Mouse (Mus musculus): ENCODE results near the gene Pax6. TPM values are rescaled to one million over a fixed set of nuclear protein-coding genes. Genes with fewer than 3 reads are reported as not detected.
A peak's percentile ranks its signal among the peaks of the same experiment; 100 is the strongest.

The Pax6 gene
- total RNA-seq, 2 experiments from 2014 or later: not detected

DNA sequence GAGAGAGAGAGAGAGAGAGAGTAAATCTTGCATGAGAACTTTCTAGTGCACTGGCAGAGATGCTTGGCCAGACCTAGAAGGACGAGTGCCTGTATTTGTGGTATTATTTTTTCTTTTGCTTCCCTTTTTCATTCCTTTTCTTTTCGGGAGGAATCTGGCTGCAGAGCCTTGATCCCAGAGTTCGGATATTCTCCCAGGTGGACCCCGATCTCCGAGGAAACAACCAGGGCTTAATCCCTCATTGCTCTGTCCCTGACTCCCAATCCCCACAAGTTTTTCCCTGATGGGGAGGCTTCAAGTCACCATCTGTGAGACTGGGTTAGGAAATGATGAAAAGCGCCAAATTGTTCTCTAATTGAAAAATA lies 2.0 kb downstream of the Pax6 start:
- intact Hi-C loops (cut with DNase I): loop anchor here (5.0 kb wide), 1 partner anchor 237 kb away; no protein-coding TSS in a partner anchor
- no peak for DNase-seq

DNA sequence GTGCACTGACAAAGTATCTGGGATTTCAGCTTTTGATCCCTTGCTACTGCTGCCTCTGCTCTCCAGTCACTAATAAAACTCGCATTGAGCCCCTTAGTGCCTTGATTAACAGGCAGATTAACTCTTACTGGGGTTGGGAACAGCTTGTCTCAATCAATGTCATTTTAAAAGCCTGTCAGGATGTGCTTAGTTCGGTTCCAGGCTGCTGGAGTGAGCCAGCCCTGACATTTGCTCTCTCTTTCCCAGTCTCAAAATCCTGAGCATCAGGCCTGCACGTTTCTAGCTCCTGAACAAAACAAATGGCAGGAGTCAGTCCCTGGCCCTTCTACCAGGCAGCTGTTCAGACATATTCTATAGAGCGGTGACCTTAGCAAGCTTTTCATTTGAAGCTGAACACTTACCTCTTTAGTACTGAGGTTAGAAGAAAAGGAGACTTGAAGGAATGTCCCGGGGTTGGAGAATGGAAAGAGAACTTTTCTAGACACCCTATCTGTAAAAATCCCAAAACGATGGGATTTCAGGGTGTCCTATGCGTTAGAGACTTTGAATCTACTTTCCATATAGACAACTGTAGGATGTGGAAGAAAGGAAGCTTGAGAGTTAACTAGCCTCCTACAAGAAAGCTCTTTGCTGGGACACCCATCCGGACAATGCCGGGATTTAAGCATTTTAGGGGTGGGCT lies 2.6 kb downstream of the Pax6 start:
- DNase-seq: no peak
- intact Hi-C loops (cut with DNase I): loop anchor here (5.0 kb wide), 1 partner anchor 236 kb away; no protein-coding TSS in a partner anchor

DNA sequence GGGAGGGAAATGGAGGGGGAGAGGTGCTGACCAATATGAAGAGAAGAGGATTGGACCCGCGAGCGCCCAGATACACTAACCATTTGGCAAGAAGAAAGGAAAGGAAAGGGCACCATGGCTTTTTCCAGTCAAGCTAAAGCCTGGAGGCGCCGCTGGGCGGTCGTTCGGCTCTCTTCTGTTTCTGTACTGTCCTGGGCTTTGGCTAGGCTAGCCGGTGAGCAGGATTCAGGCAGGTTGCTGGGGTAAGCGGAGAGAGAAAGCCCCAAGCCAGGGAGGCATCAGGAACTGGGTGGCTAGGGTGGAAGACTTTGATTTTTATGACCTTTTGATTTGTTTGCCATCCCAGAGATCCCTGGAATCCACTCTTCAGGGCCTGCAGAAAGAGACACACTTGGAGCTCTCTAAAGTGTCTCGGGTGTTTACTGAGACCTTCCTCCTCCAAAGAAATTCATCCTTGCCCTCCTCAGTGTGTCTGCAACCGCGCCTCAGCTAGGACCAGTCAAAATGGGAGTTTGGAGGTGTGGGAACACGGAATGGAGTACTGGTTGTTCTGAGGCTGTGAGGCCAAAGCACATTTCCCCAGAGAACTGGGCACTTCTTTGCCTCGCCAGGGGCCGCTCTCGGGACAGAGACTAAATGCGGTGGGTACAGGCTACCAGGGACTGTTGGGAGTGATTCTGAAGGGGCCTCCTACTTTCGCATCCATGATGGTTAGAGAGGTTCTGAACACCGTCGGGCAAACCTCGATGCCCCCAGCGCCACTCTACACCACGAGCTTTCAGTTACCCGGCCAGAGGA lies 3.3 kb downstream of the Pax6 start:
- DNase-seq: no peak
- intact Hi-C loops (cut with DNase I): loop anchor here (5.0 kb wide), 1 partner anchor 235 kb away; no protein-coding TSS in a partner anchor

GRCm38 (mm10) chr2:105672596-105672960 lies 3.9 kb downstream of the Pax6 start:
- intact Hi-C loops (cut with DNase I): loop anchor here (5.0 kb wide), 1 partner anchor 235 kb away; no protein-coding TSS in a partner anchor
- no peak for DNase-seq

GRCm38 (mm10) chr2:105673054-105673453 lies 4.4 kb downstream of the Pax6 start:
- DNase-seq: no peak
- intact Hi-C loops (cut with DNase I): loop anchor here (5.0 kb wide), 1 partner anchor 234 kb away; no protein-coding TSS in a partner anchor

DNA sequence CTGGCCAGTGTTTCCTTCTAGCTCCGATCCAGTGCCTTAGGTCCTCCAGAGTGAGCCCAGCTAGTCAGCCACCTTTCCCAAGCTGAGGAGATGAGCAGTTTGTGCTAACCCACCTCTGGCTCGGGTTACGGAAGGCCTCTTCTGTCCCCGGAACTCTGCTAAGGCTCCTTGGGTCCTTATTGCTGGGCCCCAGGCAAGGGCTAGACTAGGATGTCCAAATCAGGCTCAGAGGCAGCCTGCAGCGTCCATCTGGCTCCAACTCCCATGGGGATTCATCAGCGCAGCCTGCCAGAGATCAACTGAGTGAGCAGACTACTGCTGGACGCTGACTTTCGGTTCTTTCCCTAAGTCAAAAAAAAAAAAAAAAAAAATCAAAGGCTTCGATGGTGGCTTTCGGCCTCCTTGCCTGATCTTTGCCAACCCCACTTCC lies 4.9 kb downstream of the Pax6 start:
- intact Hi-C loops (cut with DNase I): loop anchor here (5.0 kb wide), 1 partner anchor 234 kb away; no protein-coding TSS in a partner anchor
- DNase-seq: peak; percentile 46 to 59

DNA sequence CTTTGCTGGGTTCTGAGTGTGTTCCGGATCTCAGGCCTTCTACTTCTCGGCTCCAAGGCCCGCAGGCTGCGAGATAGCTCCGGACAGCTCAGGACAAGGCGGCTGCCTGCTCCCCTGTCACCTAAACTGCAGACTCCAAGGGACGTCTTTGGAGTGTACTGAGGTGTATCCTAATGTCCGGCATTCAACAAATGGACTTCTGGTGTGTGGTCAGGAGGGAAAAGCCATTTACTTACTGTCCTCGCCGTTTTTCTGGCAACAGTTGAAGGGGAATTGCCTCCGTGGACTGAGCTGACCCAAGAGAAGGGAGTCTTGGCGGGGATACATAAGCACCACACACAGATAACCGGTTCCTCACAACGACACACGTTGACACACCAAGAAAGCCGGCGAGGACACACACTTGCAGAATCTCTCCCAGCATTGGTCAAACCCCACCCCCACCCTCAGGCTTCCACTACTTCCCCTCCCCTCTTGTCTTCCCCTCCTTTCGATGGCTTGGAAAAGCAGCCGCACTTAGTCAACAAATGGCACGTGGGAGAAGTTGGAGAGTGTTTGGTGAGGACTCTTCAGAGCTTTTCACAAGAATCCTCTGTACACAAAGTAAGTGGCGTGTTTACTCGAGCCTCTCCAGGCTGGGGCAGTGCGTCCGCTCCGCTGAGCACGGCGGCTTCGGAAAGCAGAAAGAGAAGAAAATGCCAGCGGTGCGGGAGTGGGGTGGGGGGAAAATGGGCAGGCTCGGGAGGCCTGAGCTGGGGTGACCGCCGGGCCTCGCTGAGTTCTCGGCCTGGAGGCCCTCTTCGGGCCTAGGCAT lies 5.6 kb downstream of the Pax6 start:
- DNase-seq: no peak
- intact Hi-C loops (cut with DNase I): loop anchor here (5.0 kb wide), 1 partner anchor 233 kb away; no protein-coding TSS in a partner anchor

DNA sequence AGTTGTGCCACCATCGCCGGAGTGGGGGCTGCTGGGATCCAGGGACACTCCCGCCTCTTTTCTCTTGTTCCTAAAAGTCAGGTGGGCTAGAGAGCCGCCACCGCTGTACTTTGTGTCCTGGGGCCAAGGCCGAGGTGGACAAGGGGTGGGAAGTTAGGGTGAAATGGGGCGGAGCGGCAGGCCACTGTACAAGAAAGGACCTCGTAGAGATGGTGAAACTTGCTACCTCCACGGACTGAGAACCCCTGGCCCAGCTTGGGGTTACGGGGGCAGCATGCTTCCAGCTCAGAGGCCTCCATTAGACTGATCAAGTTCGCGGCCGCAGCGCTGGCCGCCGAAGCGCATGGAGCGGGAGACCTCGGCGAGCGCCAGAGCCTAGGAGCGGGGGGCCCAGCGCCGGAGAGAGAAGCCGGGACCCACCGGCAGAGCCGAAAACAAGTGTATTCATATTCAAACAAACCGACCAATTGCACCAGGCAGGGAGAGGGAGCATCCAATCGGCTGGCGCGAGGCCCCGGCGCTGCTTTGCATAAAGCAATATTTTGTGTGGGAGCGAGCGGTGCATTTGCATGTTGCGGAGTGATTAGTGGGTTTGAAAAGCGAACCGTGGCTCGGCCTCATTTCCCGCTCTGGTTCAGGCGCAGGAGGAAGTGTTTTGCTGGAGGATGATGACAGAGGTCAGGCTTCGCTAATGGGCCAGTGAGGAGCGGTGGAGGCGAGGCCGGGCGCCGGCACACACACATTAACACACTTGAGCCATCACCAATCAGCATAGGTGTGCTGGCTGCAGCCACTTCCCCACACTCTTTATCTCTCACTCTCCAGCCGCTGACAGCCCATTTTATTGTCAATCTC lies 6.4 kb downstream of the Pax6 start:
- DNase-seq: peak; percentile 44 to 45
- intact Hi-C loops (cut with DNase I): loop anchor here (5.0 kb wide), 2 partner anchors 232 to 548 kb away; partner anchors contain the start of gene Wt1

DNA sequence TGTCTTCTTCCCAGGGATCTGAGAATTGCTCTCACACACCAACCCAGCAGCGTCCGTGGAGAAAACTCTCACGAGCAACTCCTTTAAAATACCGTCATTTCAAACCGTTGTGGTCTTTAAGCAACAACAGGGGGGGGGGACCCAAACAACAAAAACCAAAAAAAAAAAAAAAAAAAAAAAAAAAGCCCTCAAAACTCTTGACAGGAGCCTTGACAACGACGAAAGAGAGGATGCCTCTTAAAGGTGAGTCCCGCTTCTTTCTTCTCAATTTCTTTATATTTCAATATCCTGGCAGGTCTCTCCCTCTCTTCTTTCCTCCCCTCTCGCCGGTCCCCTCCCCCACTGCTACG lies 7.0 kb downstream of the Pax6 start:
- DNase-seq: no peak
- intact Hi-C loops (cut with DNase I): loop anchor here (5.0 kb wide), 1 partner anchor 548 kb away; the partner anchor contains the start of gene Wt1

DNA sequence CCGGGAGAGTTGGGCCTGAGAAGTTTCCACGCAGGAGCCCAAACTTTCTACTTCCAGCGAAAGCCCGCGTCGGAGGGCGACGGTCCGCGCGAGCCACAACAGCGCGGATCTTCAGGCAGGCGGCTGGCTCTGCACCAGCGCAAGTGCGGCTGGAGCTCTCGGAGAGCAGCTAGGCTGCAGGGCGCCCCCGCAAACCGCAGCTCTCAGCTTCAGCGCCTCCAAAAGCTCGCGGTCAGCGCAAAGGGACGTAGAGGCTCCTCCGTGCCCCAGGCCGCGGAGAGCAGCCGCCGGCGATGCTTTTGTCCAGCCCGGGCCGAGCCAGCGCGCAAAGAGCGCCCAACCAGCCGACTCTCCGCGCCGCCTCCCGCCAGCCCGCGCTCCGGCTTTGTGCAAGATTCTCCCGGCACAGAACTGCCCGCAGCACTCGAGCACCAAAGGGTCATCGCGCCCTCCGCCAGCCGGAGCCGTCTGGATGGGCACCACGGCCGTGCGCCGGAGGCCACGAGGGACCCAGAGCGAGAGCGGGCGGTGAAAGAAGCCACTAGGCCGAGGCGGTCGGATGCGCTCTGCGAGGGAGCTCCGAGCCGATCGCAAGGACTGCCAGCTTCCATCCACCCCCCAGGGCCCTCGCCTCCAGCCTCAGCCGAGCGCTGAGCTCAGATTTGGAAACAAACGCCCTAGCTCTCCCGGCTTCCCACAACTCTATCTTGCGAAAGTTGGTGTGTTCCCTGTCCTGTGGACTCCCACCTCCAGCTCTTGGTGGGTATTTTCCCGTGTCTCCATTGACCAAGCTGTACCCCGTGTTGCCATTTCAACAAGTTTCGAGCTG lies 7.6 kb downstream of the Pax6 start:
- DNase-seq: peak; percentile 54 to 58
- intact Hi-C loops (cut with DNase I): loop anchor here (5.0 kb wide), 1 partner anchor 549 kb away; the partner anchor contains the start of gene Wt1

- DNase-seq: no peak
- intact Hi-C loops (cut with DNase I): loop anchor here (5.0 kb wide), 1 partner anchor 550 kb away; the partner anchor contains the start of gene Wt1
Measured at GRCm38 (mm10) chr2:105676909-105677433, 8.3 kb downstream of the Pax6 start.

DNA sequence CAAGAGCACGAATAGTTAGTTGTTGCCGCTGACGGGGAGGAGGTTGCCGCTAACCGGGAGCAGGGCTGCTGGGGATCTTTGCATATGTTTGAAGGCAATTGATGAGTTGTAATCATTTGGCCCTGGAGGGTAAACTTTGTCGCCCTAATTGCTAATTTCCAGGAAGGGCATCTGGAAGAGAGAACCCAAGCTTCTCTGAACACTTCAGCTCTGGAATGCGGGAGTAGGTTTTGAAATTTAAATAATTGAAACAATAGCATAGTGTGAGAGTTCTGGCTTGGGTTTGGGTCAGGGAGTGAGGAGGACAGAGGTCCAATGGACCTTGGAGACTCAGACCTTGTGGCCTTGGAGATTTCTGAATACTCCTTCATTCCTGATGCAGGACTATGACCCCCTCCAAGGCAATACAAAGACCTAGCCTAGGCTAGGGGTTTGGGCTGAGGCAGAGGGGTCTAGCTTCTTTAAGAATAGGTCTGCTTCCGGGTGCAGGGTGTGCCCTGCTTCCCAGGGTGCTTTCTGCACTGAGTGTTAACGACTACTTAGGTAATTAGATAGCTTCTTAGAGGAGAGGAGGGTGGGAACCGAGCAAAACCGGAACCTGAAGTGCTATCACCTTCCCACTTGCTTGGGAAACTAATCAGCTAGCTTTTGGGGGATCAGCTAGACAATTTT lies 8.9 kb downstream of the Pax6 start:
- intact Hi-C loops (cut with DNase I): loop anchor here (5.0 kb wide), 1 partner anchor 550 kb away; the partner anchor contains the start of gene Wt1
- no peak for DNase-seq

GRCm38 (mm10) chr2:105678306-105678705 lies 9.6 kb downstream of the Pax6 start:
- no peak for DNase-seq
- intact Hi-C loops (cut with DNase I): loop anchor here (5.0 kb wide), 1 partner anchor 551 kb away; the partner anchor contains the start of gene Wt1

DNA sequence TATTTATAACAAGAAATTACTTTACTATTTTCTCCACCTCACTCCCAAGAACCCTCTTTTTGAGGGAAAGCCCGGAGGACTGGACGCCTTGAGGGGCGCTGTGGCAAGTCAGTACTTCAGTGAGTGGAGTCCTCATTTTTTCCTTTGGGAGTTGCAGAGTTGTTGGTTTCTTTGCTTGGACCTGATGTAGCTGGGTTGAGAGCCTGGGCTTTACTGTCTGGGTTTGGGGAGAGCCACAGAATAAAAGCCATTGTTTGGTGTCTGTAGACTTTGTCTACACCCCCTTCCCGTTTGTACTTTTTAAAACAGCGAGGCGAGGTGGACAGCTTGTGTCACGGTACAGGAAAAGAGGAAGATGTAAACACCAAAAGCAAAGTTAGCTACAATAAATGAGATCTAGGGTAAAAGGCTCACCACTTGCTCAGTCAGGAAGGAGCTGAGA lies 10.2 kb downstream of the Pax6 start:
- intact Hi-C loops (cut with DNase I): loop anchor here (5.0 kb wide), 1 partner anchor 552 kb away; the partner anchor contains the start of gene Wt1
- no peak for DNase-seq

GRCm38 (mm10) chr2:105679331-105679730 lies 10.6 kb downstream of the Pax6 start:
- intact Hi-C loops (cut with DNase I): loop anchor here (5.0 kb wide), 1 partner anchor 552 kb away; the partner anchor contains the start of gene Wt1
- DNase-seq: no peak

- intact Hi-C loops (cut with DNase I): loop anchor here (10.0 kb wide), 1 partner anchor 304 kb away; no protein-coding TSS in a partner anchor
- DNase-seq: no peak
Measured at GRCm38 (mm10) chr2:105680146-105680998, 11.7 kb downstream of the Pax6 start.
